Mouse (Mus musculus): ENCODE measurements around the gene Efcab14. TPM values are rescaled to one million over a fixed set of nuclear protein-coding genes. Genes with fewer than 3 reads are reported as not detected.
A peak's percentile ranks its signal among the peaks of the same experiment; 100 is the strongest.

Efcab14 gene
- 26.4 and 27.9 TPM in 2 replicates for polyA plus RNA-seq (2012; rRNA removed)

GRCm38 (mm10) chr4:115737551-115738041 is at the start of gene Efcab14:
Gene Efcab14, plus strand, starts transcription at chr4:115737744.
- TF ChIP-seq CTCF (conservative IDR thresholded peaks at IDR 0.05; ENCODE audit: insufficient read depth, insufficient read length, low read depth, low read length) (peak; percentile 33; the same call in 1 of the 2 replicates), POLR2A (IDR thresholded peaks at IDR 0.05; ENCODE audit: low read depth, low read length) (no peak)
- H3K36me3 ChIP-seq (ENCODE audit: control insufficient read depth, insufficient read depth, low read length), result no peaks in the 10 kb centered on the region
- no peaks in the 10 kb centered on the region for H3K27me3 ChIP-seq (replicated peaks; ENCODE audit: control insufficient read depth, insufficient read depth, low read length)
- H3K4me3 ChIP-seq (ENCODE audit: insufficient read depth, low read depth, low read length), result peak within 1 kb of the TSS; percentile 99
- peak; percentile 99 for DNase-seq
- peaks cover 10% of the 10 kb centered on the region for H3K4me1 ChIP-seq (ENCODE audit: control insufficient read depth, insufficient read depth, low read length)
- under 1% methylated on average over 45 of the region's 45 CpGs for WGBS
- peak within 1 kb of the TSS; percentile 79 for H3K27ac ChIP-seq (ENCODE audit: insufficient read depth, low read depth, low read length)

- TF ChIP-seq CTCF (conservative IDR thresholded peaks at IDR 0.05; ENCODE audit: insufficient read depth, insufficient read length, low read depth, low read length), result no peak
- TF ChIP-seq POLR2A (IDR thresholded peaks at IDR 0.05; ENCODE audit: low read depth, low read length), result no peak
- DNase-seq, result peak; percentile 35
- Histone ChIP-seq H3K4me1 (ENCODE audit: control insufficient read depth, insufficient read depth, low read length) (no peaks in the 10 kb centered on the region), H3K27me3 (replicated peaks; ENCODE audit: control insufficient read depth, insufficient read depth, low read length) (no peaks in the 10 kb centered on the region), H3K4me3 (ENCODE audit: insufficient read depth, low read depth, low read length) (no peak overlapping the region), H3K27ac (ENCODE audit: insufficient read depth, low read depth, low read length) (no peak overlapping the region), H3K36me3 (ENCODE audit: control insufficient read depth, insufficient read depth, low read length) (no peaks in the 10 kb centered on the region)
- WGBS, result 75% methylated on average over 3 of the region's 3 CpGs
Measured at GRCm38 (mm10) chr4:115701468-115701867, 36.1 kb upstream of the Efcab14 start.

GRCm38 (mm10) chr4:115703927-115704505 is 33.5 kb upstream of the Efcab14 start:
- Histone ChIP-seq H3K27ac (ENCODE audit: insufficient read depth, low read depth, low read length) (peak overlapping the region; percentile 2; the same call in 1 of the 2 replicates), H3K36me3 (ENCODE audit: control insufficient read depth, insufficient read depth, low read length) (no peaks in the 10 kb centered on the region), H3K4me1 (ENCODE audit: control insufficient read depth, insufficient read depth, low read length) (peaks cover 4% of the 10 kb centered on the region), H3K27me3 (replicated peaks; ENCODE audit: control insufficient read depth, insufficient read depth, low read length) (no peaks in the 10 kb centered on the region), H3K4me3 (ENCODE audit: insufficient read depth, low read depth, low read length) (no peak overlapping the region)
- peak; percentile 60 for DNase-seq
- no peak for TF ChIP-seq CTCF (conservative IDR thresholded peaks at IDR 0.05; ENCODE audit: insufficient read depth, insufficient read length, low read depth, low read length)
- TF ChIP-seq POLR2A (IDR thresholded peaks at IDR 0.05; ENCODE audit: low read depth, low read length), result no peak
- WGBS, result 51% methylated on average over 2 of the region's 2 CpGs

- Histone ChIP-seq H3K4me3 (ENCODE audit: insufficient read depth, low read depth, low read length) (no peak overlapping the region; the same call in 1 of the 2 replicates), H3K27ac (ENCODE audit: insufficient read depth, low read depth, low read length) (peak overlapping the region; percentile 100), H3K27me3 (replicated peaks; ENCODE audit: control insufficient read depth, insufficient read depth, low read length) (no peaks in the 10 kb centered on the region), H3K36me3 (ENCODE audit: control insufficient read depth, insufficient read depth, low read length) (no peaks in the 10 kb centered on the region), H3K4me1 (ENCODE audit: control insufficient read depth, insufficient read depth, low read length) (peaks cover 10% of the 10 kb centered on the region)
- TF ChIP-seq CTCF (conservative IDR thresholded peaks at IDR 0.05; ENCODE audit: insufficient read depth, insufficient read length, low read depth, low read length) (no peak), POLR2A (IDR thresholded peaks at IDR 0.05; ENCODE audit: low read depth, low read length) (peak; percentile 13)
- 44% methylated on average over 13 of the region's 13 CpGs for WGBS
- DNase-seq, result peak; percentile 93
Measured at GRCm38 (mm10) chr4:115708974-115709593, 28.5 kb upstream of the Efcab14 start.

- Histone ChIP-seq H3K27ac (ENCODE audit: insufficient read depth, low read depth, low read length) (peak overlapping the region; percentile 100), H3K4me1 (ENCODE audit: control insufficient read depth, insufficient read depth, low read length) (peaks cover 10% of the 10 kb centered on the region), H3K4me3 (ENCODE audit: insufficient read depth, low read depth, low read length) (no peak overlapping the region), H3K27me3 (replicated peaks; ENCODE audit: control insufficient read depth, insufficient read depth, low read length) (no peaks in the 10 kb centered on the region), H3K36me3 (ENCODE audit: control insufficient read depth, insufficient read depth, low read length) (no peaks in the 10 kb centered on the region)
- TF ChIP-seq POLR2A (IDR thresholded peaks at IDR 0.05; ENCODE audit: low read depth, low read length), result no peak
- TF ChIP-seq CTCF (conservative IDR thresholded peaks at IDR 0.05; ENCODE audit: insufficient read depth, insufficient read length, low read depth, low read length), result peak; percentile 80
- peak; percentile 97 for DNase-seq
- WGBS, result 10% methylated on average over 13 of the region's 13 CpGs
Measured at GRCm38 (mm10) chr4:115709792-115710418, 27.6 kb upstream of the Efcab14 start.

- peak; percentile 54 for DNase-seq
- no peak overlapping the region for H3K4me3 ChIP-seq (ENCODE audit: insufficient read depth, low read depth, low read length)
- H3K27me3 ChIP-seq (replicated peaks; ENCODE audit: control insufficient read depth, insufficient read depth, low read length), result no peaks in the 10 kb centered on the region
- TF ChIP-seq CTCF (conservative IDR thresholded peaks at IDR 0.05; ENCODE audit: insufficient read depth, insufficient read length, low read depth, low read length) (no peak), POLR2A (IDR thresholded peaks at IDR 0.05; ENCODE audit: low read depth, low read length) (no peak)
- WGBS, result 14% methylated on average over 5 of the region's 5 CpGs
- peaks cover 3% of the 10 kb centered on the region; the same call in 1 of the 2 replicates for H3K4me1 ChIP-seq (ENCODE audit: control insufficient read depth, insufficient read depth, low read length)
- no peaks in the 10 kb centered on the region for H3K36me3 ChIP-seq (ENCODE audit: control insufficient read depth, insufficient read depth, low read length)
- no peak overlapping the region for H3K27ac ChIP-seq (ENCODE audit: insufficient read depth, low read depth, low read length)
Measured at GRCm38 (mm10) chr4:115728721-115729120, 8.8 kb upstream of the Efcab14 start.

Data from kidney, adult 2 months (tissue).